ENCODE assay signal across 19 mouse cellular contexts in the genomic region with DNA sequence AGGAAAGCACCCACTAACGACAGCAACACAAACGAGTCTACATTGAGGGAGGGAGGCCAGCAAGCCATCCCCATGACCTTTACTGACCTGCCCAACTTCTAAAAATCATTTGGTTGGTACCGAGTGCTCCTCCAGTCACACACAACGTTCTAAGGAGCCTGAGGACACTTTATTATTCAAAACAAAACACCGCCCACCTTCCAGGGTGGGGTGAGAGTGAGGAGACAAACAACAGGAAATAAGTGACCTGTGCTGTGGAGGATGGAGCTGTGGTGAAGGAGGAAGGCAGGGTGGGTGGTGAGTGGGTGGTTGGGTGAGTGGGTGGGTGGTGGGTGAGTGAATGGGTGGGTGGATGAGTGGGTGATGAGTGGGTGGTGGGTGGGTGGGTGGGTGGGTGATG. TPM values are rescaled to one million over a fixed set of nuclear protein-coding genes. Genes with fewer than 3 reads are reported as not detected.
DNase-seq lines count a peak whose midpoint lies in the region; ATAC-seq and TF ChIP-seq lines count a peak whose summit lies in the region.
"Had no signal": no experiment of that assay in that cellular context is flagged by ENCODE, and none has a peak within 500 bp of the region (broad histone marks: within the 10 kb centered on the region; RNA-seq: fewer than 3 reads in every experiment).

No protein-coding gene starts in this region.

- DNase-seq in spleen, adult 2 months (ENCODE audit: low read depth in 1 of 2, low spot score in 2 of 2), result no peak
- DNase-seq in spleen, postnatal 10 days (ENCODE audit: low spot score in 2 of 2), result no peak
- DNase-seq in lung, postnatal 14 days, result no peak
- no peak for DNase-seq in spleen, postnatal 14 days (ENCODE audit: low spot score in 2 of 2)
- DNase-seq: adrenal gland, postnatal 10 days; cerebellum, adult 11 months; cerebellum, adult 9-10 months; gastrocnemius, postnatal 10 days; heart, adult 2 months; heart, postnatal 14 days had no signal

- 65% methylated on average over 5 of the region's 5 CpGs for WGBS in spleen, adult 2 months
- 49% methylated on average over 5 of the region's 5 CpGs for WGBS in small intestine, adult 2 months

- TF ChIP-seq CTCF in spleen, adult 2 months (IDR thresholded peaks at IDR 0.05; ENCODE audit: extremely low read depth, insufficient read depth, insufficient read length, insufficient replicate concordance), result no peak
- no peak for TF ChIP-seq CTCF in small intestine, adult 2 months (IDR thresholded peaks at IDR 0.05; ENCODE audit: extremely low read depth, insufficient read length, insufficient replicate concordance, low read depth, low read length)

- TF ChIP-seq POLR2A in spleen, adult 2 months (IDR thresholded peaks at IDR 0.05; ENCODE audit: low read depth, low read length), result no peak
- no peak for TF ChIP-seq POLR2A in small intestine, adult 2 months (IDR thresholded peaks at IDR 0.05; ENCODE audit: low read depth, low read length)

- ATAC-seq in CD4-positive, CD25-positive, alpha-beta regulatory T cell, adult 4 months, result peak; percentile 91
- ATAC-seq in activated CD4-positive, CD25-positive, alpha-beta regulatory T cell, adult 4 months, result peak; percentile 92
- ATAC-seq: forebrain, embryonic 15.5 days had no signal

- no peaks in the 10 kb centered on the region for H3K36me3 ChIP-seq in spleen, adult 2 months (ENCODE audit: control insufficient read depth, insufficient read depth, low read length)
- H3K36me3 ChIP-seq in small intestine, adult 2 months (ENCODE audit: control insufficient read depth, insufficient read depth, low read length), result 0 out of 2 replicates have a peak, but pooled peaks cover 3% of the 10 kb centered on the region
- H3K36me3 ChIP-seq: heart, embryonic 15.5 days had no signal

- peaks cover 5% of the 10 kb centered on the region; the same call in 1 of the 2 replicates for H3K4me1 ChIP-seq in spleen, adult 2 months (ENCODE audit: control insufficient read depth, insufficient read depth, insufficient read length)
- peaks cover 4% of the 10 kb centered on the region; the same call in 1 of the 2 replicates for H3K4me1 ChIP-seq in small intestine, adult 2 months (ENCODE audit: control insufficient read depth, insufficient read depth, insufficient read length, low read length)
- H3K4me1 ChIP-seq: embryonic facial prominence, embryonic 12.5 days; forebrain, embryonic 15.5 days; heart, embryonic 15.5 days; hindbrain, embryonic 10.5 days had no signal

- no peaks in the 10 kb centered on the region for H3K27me3 ChIP-seq in spleen, adult 2 months (ENCODE audit: control insufficient read depth, insufficient read depth, low read length)
- no peaks in the 10 kb centered on the region for H3K27me3 ChIP-seq in small intestine, adult 2 months (ENCODE audit: control insufficient read depth, insufficient read depth, low read length)
- H3K27me3 ChIP-seq: CH12.LX; embryonic facial prominence, embryonic 12.5 days; forebrain, embryonic 15.5 days; heart, embryonic 15.5 days had no signal

- H3K27ac ChIP-seq in spleen, adult 2 months (ENCODE audit: insufficient read depth, low read length), result peak overlapping the region; percentile 19; the same call in 1 of the 2 replicates
- peak overlapping the region; percentile 71 for H3K27ac ChIP-seq in small intestine, adult 2 months (ENCODE audit: insufficient read depth, low read depth, low read length)
- H3K27ac ChIP-seq: embryonic facial prominence, embryonic 12.5 days; forebrain, embryonic 15.5 days; heart, embryonic 15.5 days; hindbrain, embryonic 10.5 days; hindbrain, embryonic 14.5 days had no signal

- peak overlapping the region; percentile 0; the same call in 1 of the 2 replicates for H3K4me3 ChIP-seq in spleen, adult 2 months (ENCODE audit: extremely low read depth, insufficient read depth, insufficient read length)
- no peak overlapping the region for H3K4me3 ChIP-seq in small intestine, adult 2 months (ENCODE audit: low read depth, low read length)
- H3K4me3 ChIP-seq: embryonic facial prominence, embryonic 12.5 days; forebrain, embryonic 15.5 days; heart, adult 2 months; heart, embryonic 15.5 days; hindbrain, embryonic 10.5 days had no signal

RNA-seq across cellular contexts. Expression of a gene that starts 14.6 kb away (rescaled TPM):
- polyA plus RNA-seq in spleen, adult 2 months (2012; rRNA removed), result 5.4 and 7.1 TPM in 2 replicates
- polyA plus RNA-seq in CD4-positive, CD25-positive, alpha-beta regulatory T cell, adult 4 months (2017; shearing (Covaris generic)), result 1 to 10 TPM; 4.6 to 5.7 TPM
- polyA plus RNA-seq in activated CD4-positive, CD25-positive, alpha-beta regulatory T cell, adult 4 months (2017; shearing (Covaris generic)), result 1 to 10 TPM; 5.2 to 7.7 TPM
- polyA plus RNA-seq in small intestine, adult 2 months (2012; rRNA removed), result 4.5 and 5.3 TPM in 2 replicates

RNA-seq across cellular contexts. Expression of a gene that starts 21.7 kb away (rescaled TPM):
- 24.3 and 30.7 TPM in 2 replicates for polyA plus RNA-seq in spleen, adult 2 months (2012; rRNA removed)
- 1 to 10 TPM; 4.6 to 7.8 TPM for polyA plus RNA-seq in CD4-positive, CD25-positive, alpha-beta regulatory T cell, adult 4 months (2017; shearing (Covaris generic))
- polyA plus RNA-seq in activated CD4-positive, CD25-positive, alpha-beta regulatory T cell, adult 4 months (2017; shearing (Covaris generic)), result 1 to 10 TPM; 3.0 to 6.8 TPM
- polyA plus RNA-seq in small intestine, adult 2 months (2012; rRNA removed), result 14.5 and 19.7 TPM in 2 replicates

RNA-seq across cellular contexts. Expression of a gene that starts 57.1 kb away (rescaled TPM):
- polyA plus RNA-seq in spleen, adult 2 months (2012; rRNA removed), result 104 and 124 TPM in 2 replicates
- 100 to 1,000 TPM; 102 to 179 TPM for polyA plus RNA-seq in CD4-positive, CD25-positive, alpha-beta regulatory T cell, adult 4 months (2017; shearing (Covaris generic))
- 100 to 1,000 TPM in 1 of 2 experiments, 10 to 100 TPM in 1; 80.6 to 129 TPM for polyA plus RNA-seq in activated CD4-positive, CD25-positive, alpha-beta regulatory T cell, adult 4 months (2017; shearing (Covaris generic))
- 7.0 and 11.7 TPM in 2 replicates for polyA plus RNA-seq in small intestine, adult 2 months (2012; rRNA removed)
